Mouse (Mus musculus) left cerebral cortex, adult 8-10 months (tissue): ENCODE data around the gene Dact1. TPM values are rescaled to one million over a fixed set of nuclear protein-coding genes. Genes with fewer than 3 reads are reported as not detected.

ENCODE experiments used
- DNase-seq, 2 experiments: peaks; one replicate each; pipeline ENCODE4 v3.0.0; 2022; ENCODE audit warnings: low spot score in 2 of 2
- total RNA-seq, 4 experiments: library from RNA; stranded (reverse); gene quantifications; 2 replicates each; pipeline ENCODE4 v1.2.4; 2022

Dact1 gene
- 1 to 10 TPM; 5.0 to 9.1 (median 6.6) TPM for total RNA-seq

DNA sequence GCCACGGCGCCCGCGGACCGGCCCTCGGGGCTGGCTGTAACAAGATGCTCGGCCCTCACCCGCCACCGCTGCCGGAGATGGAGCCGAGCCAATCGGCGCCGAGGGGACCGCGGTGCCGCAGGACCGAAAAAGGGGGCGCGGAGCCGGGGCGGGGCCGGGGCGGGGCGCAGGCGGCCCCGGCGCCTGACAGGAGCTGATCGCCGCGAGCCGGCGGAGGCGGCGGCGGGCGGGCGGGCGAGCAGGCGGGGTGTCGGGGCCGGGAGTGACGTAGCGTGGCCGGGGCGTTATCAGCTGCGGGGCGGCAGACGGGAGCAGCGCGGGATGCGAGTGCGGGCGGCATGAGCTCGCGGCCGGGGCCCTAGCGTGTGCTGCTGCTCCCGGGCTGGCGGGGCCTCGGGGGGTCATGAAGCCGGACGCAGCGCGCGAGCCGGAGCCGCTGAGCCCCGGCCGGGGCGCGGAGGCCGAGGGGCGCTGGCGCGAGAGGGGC lies at the start of gene Dact1:
Gene Dact1, plus strand, starts transcription at position 304 of the 487 bp plus-strand sequence.
- peak; percentile 25 to 36 for DNase-seq

DNA sequence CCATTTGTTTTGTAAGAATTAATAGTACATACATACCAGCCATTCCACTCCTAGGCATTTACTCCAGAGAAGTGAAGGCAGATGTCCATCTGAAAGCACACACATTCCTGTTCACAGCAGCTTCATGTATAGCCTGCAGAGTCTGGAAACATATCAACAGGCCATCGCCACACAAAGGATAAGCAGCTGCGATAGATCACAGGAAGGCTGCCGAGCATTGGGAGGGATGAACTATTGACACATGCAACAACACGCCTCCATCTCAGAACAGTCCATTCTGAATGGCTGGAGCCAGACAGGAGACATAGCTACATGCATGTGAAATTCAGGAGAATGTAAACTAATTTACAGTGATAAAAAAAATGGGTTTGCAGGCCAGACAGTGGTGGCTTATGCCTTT lies 45.5 kb upstream of the Dact1 start:
- no peak for DNase-seq

DNA sequence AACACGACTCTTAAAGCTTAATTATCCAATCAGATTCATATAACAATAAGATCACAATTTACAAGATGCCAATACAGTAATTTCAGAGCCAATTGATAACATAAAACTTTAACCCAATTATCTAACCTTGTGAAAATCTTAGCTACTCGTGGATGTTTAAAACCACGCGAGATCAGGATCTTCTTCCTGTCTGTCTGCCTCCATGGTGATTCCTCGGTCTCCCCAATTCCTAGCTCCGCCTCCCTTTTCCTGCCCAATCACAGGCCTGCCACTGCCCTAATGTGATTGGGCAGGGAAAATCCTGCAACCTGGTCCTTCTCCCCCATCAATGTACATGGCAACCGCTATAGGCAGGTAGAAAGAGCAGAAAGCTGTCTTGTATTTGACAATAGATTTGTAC lies 40.3 kb upstream of the Dact1 start:
- no peak for DNase-seq

DNA sequence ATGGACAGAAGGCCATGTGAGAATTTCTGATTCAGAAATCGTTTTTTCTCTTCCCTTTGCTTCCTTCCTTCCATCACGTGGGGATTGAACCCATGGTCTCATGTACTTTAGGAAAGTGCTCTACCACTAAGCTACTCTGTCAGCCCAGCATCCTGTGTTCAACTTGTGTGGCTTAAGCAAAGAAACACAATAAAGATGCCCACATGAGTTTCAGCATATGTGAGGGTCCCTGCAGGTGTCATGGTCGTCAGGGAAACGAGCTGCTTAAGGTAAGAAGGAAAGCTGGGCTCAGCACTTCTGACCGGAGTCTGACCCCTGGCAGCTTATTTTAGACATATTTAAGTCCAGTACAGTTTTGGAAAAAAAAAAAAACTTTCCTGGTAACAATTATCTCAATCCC lies 38.6 kb upstream of the Dact1 start:
- no peak for DNase-seq

DNA sequence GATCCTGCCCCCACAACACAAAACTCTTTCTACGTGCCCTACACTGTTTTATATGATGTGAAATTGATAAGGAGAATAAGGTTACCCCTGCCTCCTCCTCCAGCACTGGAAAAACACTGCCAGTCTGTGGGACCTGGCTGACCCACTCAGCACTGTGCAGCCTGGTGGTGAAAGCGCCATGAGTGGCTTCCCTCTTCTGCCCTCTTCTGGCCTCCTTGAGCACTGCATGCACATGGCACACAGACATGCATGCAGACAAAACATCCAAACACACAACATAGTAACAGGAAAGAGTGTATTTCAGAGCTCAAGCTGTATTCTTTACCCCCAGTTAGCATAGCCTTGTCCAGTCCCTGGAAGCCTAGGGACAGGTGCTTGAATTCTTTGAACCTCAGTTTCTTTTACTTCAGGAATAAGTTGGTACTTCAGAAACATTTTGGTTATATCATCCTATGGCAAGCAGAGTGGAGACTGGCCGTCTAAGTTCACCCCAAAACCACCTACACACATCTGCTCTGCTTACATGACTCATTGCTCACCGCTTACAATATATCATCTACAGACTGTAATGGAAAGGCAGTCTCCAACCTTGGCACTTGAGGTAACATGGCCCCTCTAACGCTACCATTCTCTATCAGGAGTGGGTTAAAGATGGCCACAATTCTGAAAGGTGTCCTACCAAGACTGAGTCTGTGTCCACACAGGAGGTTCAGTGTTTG lies 35.0 kb upstream of the Dact1 start:
- no peak for DNase-seq

DNA sequence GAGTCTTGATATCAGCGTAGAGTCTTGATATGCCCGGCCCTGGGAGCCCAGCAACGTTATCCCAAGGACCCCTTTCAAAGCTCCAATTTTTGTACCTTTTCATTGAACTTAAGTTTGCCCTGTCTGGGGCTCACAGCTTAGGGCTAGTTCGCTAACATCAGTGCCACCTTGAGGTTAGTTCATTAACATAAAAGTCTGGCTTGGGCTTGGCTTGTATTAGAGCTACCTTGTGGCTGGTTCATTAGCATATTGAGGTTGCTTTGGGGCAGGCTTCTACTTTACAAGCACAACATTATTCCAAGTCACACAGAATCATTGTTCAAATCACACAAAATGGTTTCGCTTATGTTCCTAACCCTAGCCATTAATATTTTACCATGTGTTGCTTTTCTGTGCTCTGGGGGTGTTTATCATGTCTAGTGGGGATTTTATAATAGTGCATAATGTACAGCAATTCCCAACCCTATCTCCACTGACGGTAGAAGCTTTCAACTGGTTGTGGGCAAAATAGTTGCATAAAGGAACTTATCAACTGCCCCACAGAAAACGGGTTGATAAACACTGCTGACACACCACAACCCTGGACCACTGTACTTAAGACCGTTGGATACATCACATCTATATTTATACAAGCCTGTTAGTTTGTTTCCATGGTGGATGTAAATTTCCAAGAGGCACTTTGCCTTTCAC lies 33.6 kb upstream of the Dact1 start:
- DNase-seq: no peak

DNA sequence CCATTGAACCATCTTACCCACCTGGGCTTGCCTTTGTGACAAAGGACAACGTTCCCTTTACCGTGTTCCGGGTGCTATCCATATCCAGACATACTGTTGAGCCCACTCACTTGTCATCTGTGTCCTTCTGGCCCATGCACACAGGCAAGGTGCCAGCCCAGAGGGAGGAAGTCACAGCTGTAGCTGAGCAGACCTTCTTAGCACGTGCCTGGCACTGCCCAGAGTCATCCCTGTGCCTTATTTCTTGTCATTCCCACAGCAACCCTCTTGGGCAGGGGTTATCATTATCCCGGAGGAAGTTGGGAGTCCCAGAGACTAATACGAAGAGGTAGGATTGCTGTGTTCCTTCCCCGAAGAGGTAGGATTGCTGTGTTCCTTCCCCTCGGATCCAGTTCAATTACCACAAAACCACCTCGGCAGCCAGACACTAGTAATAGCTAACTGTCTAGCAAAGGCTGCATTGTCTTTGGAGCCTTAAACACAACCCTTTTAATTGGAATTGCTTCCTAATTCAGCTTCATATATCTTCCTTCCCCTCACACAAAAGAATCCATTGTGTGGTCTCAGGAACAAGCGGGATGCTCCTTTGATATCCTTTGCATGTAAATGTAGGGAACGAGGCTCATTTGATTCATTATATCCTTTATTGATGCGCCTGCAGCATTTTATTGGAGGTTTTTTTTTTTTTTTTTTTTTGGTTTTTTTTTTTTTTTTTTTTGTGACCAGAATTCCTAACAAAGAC lies 30.0 kb upstream of the Dact1 start:
- DNase-seq: peak in 1 of 2 experiments; percentile 20

DNA sequence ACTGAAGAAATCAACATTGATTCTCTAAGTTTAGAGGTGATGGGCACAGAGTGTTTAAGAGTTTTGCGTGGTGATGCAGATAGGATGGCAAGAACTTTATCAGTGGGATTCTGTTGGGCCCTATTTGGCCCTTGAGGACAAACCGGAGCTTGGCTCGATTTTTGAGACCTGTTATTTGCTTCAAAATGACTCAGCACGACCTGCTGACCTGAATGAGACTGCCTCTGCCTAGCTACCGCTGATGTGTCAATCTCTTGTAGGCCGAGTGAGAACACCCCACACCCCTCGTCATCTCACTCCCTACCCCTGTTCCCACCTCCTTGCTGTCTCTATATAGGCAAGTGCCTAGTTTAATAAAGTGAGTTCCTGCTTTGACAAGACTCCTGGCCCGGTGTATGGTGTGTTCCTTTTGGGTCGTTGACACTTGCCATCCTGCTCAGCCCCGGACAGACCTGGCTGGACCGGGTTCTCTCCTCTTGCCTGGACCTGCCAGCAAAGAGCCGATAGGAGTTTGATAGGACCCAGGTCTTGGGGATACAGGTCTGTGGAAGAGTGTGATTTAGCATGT lies 28.4 kb upstream of the Dact1 start:
- DNase-seq: no peak

DNA sequence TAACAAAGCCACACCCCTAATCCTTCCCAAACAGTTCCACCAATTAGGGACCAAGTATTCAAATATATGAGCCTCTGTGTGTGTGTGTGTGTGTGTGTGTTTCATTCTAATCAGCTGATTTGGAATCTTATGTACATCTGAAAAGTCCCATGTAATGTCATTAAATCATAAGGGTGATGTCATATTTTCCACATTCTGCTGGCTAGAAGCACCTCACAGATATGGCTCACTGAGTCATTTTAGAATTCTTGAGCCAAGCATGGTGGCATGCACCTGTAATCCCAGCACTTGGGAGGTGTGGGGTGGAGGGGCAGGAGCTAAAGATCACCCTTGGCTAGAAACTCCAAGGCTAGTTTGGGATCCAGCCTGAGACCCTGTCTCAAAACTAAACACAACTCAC lies 24.3 kb upstream of the Dact1 start:
- DNase-seq: no peak

DNA sequence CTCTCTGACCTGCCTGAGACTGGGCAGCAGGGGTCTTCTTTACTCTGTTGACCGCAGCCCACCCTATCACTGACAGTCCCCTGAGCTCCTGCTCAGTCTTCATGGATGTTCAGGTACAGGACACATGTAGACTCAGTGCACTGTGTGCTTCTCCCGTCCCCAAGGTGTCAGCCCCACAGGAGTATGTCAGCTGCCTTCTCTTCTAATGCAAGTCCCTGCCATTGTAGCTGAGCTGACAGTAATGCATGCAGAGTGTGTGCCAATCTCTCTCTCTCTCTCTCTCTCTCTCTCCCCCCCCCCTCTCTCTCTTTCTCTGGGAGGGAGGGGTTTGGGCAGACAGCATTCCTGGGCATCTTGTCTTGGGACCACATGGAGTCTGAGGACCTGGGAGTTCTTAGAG lies 19.2 kb upstream of the Dact1 start:
- DNase-seq: no peak

DNA sequence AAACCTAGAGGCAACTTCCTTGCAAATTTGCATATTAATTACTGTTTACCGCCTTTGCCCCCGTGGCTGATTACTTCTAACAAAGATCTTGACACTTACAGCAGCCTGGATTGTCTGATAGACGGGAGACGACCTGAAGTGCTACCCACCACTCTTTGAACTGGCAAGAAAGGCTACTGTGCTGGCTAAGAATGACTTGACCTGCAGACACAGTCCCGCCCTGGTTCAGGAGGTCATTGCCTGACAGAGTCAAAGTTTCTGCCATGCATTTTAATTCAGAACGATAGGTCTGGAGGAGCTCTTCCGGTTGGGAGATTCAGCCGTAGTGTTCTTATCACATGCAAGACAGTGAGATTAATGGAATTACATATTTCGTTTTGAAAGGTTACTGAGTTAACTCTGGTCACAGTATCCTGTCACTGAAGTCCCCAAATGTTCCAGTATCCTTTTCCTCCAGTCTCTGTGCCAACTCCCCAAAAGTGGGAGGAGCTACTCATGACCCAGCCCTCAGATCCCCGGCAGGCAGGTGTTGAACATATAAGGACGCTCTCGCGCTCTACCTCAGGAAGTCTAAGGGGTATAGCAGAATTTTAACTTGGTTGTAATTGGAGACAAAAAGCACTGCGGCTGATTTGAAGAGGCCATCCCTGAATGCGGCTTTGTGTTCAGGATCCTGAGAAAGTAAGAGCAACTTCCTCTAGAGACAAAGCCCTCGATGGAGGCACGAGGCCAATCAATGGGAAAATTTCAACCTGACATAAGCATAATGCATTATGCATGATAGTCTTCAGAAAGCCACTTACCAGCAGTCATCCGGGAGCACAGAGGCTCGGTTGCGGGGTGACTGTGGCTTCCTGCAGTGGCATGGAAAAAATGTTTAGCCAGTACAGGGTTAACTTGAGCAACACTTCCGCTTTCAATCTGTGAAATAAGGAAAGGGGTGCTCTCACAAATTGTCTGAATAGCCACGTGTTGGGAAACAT lies 15.4 kb upstream of the Dact1 start:
- DNase-seq: no peak

DNA sequence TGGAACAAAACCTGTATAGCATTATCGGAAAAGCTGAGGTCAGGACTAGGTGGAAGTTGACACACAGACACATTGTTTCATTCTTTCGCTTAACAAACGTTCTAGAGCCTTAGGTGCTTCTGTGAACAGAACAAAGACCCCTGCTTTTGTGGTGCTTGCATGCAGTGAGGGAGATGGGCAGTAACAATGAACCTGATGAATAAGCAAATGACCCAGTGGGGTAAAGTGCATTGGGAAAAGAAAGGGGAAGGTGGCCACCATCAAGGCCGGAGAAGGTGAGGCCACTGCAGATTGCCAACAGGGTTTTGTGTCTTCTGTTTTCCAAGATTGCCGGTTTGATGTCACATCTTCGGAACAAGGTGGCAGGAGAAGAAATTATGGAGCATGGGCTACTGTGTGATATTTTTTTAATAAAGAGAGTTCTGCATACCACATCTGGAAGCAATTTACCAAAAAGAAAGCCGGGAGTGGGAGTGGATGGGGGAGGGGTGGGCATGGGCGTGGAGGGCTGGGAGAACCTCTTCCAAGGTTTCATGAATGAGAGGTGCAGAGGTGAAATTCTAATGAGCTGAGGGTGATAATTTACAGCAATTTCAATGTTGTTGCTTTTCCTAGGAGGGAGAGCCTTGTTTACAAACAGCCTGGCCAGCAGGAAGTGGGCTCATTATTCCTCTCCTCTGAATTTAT lies 12.7 kb upstream of the Dact1 start:
- no peak for DNase-seq

DNA sequence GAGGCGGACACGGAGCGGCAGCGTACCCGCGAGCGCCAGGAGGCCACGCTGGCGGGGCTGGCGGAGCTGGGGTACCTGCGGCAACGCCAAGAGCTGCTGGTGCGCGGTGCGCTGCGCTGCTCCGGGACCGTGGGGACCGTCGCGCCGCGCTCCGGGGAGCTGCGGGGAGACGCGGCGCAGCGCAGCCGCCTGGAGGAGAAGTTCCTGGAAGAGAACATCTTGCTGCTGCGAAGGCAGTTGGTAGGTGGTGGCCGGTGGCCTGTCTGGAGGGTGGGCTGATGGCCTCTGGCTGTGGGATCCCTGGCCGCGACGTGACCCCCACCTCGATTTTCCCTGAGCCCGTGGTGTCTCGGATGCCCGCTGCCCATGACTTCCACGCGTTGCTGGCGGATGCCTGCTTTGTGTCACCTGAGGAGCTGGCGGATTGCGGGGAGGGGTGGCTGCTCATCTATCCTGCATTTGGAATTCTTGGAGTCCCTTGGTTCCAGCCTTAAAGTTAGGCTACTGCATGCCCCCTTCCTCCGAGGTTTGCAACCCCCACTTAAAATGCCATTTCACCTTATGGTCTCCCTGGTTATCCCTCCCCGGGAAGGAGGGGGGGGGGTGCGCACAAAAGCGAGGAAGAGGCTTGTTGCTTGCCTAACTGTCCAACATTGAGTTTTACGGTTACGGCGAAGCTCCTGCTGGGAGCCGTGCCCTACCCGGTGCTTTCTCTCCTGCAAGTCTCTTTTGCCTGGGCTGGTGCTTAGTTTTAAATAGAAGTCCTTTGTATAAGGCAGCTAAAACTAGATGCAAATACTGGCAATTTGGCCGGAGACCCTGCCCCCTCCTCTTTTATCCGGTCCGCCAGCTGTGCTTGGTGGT lies 616 bp downstream of the Dact1 start:
- peak; percentile 8 to 17 for DNase-seq

DNA sequence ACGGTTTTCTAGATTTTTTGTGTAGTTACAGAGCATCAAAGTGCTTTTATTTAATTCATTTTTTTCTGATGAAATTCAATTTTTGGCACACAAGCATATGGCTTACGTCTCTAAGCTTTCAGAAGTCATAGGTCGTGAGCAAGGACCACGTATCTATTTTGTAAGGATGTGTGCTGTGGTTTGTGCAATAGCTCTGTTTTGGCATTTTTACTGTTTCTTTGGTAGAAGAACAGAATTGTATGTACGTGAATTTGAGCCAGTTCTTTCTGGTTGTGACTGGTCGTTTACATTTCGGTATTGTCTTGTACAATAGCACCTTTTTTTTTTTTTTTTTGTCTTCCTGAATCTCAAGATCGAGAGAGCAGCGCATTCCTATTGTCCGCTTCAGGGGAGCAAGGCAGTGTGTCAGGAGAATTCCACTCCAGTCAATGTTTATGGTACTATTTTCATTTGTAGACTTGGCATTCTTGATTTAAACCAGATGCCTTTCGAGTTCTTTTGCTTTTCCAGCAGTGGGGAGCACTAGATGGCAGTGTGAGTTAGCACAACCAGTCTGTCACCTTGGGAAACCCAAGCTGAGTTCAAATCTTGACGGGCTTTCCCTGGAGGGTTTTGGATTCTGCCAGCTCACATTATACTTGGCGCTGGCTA lies 1.7 kb downstream of the Dact1 start:
- peak; percentile 6 to 19 for DNase-seq

DNA sequence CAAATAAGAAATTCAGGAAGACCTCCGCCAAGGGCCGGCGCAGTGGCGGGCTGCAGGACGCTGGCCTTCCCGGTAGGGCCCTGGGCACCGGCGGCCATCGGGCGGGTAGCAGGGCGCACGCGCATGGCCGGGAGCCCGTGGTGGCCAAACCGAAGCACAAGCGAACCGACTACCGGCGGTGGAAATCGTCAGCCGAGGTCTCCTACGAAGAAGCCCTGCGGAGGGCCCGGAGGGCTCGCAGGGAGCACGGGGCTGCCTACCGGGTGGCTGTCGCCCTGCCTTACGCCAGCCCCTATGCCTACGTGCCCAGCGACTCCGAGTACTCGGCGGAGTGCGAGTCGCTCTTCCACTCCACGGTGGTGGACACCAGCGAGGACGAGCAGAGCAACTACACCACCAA lies 8.6 kb downstream of the Dact1 start:
- DNase-seq: no peak

DNA sequence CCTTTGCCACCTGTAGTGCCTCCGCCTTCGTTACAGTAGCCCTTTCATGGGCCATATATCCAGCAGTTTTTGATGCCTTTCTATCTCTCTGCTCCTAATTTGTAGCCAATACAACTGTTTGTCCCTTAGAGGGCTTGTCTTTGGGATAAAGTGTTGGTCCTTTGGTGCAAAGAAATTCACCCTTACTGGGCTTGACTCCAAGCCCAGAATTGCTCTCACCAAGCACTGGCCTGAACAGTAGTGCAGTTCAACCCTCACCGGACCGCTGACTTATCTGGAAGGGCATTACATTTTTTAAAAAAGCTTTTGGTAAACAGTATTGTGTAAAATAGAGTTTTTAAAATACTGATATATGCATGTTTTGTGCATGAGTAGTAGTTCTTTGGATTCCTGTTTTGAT lies 9.9 kb downstream of the Dact1 start:
- DNase-seq: no peak

DNA sequence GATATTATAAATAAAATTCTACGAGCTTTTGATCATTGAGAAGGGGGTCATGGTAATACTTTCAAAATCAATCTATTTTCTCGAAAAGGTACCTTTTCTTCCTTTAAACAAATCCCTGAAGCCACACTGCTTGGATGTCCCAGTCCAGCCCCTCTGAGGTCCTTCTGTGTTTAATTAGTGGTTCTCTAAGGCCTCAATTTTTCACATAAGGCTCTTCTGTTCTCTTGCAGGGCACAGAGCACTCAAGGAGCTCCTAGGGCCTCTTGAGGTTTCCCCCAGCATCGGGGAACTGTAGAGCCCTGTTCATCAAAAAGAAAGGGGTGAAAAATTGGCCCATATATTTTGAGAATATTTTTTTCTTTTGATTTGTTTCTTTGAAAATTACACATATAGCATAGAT lies 23.0 kb downstream of the Dact1 start:
- no peak for DNase-seq

DNA sequence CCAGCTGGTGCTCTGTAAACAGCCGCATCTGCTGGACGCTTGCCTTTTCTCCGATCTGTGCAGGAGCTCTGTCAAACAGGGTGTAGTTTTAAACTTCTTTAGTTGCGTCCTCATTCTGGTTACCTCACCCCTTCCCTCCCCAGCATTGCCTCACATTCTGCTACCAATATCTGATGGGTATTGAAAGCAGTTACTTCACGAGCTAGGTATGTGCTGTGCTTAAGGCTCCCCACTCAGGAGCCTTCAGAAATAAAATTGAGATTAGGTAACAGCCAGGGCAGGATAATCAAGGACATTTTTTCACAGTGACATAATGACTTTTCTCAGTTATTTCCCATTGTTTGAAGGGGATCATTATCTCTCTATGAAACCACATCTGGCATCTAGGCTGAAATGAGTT lies 23.9 kb downstream of the Dact1 start:
- DNase-seq: no peak
